ENCODE assay signal across 26 mouse cellular contexts in genomic region chr7:100578794-100579193, GRCm38 (mm10). TPM values are rescaled to one million over a fixed set of nuclear protein-coding genes. Genes with fewer than 3 reads are reported as not detected.
DNase-seq lines count a peak whose midpoint lies in the region; ATAC-seq and TF ChIP-seq lines count a peak whose summit lies in the region.
"Had no signal": no experiment of that assay in that cellular context is flagged by ENCODE, and none has a peak within 500 bp of the region (broad histone marks: within the 10 kb centered on the region; RNA-seq: fewer than 3 reads in every experiment).

No protein-coding gene starts in this region.

- TF ChIP-seq CTCF in liver, postnatal 0 days (IDR thresholded peaks at IDR 0.05; ENCODE audit: low read depth), result no peak

- H3K9me3 ChIP-seq in liver, embryonic 15.5 days (replicated peaks), result no peaks in the 10 kb centered on the region
- no peaks in the 10 kb centered on the region for H3K9me3 ChIP-seq in liver, postnatal 0 days (ENCODE audit: low read length)
- H3K9me3 ChIP-seq: embryonic facial prominence, embryonic 13.5 days; forebrain, embryonic 13.5 days; heart, embryonic 12.5 days; hindbrain, embryonic 13.5 days had no signal

- 0 out of 2 replicates have a peak, but pooled peaks cover 4% of the 10 kb centered on the region for H3K36me3 ChIP-seq in liver, embryonic 15.5 days (replicated peaks)
- no peaks in the 10 kb centered on the region; the same call in 1 of the 2 replicates for H3K36me3 ChIP-seq in liver, postnatal 0 days (replicated peaks; ENCODE audit: insufficient read depth, low read length)

- H3K4me1 ChIP-seq in liver, embryonic 15.5 days (replicated peaks), result peaks cover 39% of the 10 kb centered on the region
- H3K4me1 ChIP-seq in liver, postnatal 0 days (ENCODE audit: insufficient read depth), result peaks cover 11% of the 10 kb centered on the region; the same call in 1 of the 2 replicates

- ATAC-seq in frontal cortex, adult (ENCODE audit: low TSS enrichment), result peak; percentile 64
- ATAC-seq in liver, embryonic 15.5 days (ENCODE audit: insufficient read depth), result no peak
- no peak for ATAC-seq in liver, postnatal 0 days
- ATAC-seq: CD4-positive, CD25-positive, alpha-beta regulatory T cell, adult 4 months; forebrain, embryonic 13.5 days; intestine, embryonic 16.5 days had no signal

- H3K4me3 ChIP-seq in liver, embryonic 15.5 days (replicated peaks), result no peak overlapping the region
- no peak overlapping the region for H3K4me3 ChIP-seq in liver, postnatal 0 days (ENCODE audit: low read depth, low read length)
- H3K4me3 ChIP-seq: embryonic facial prominence, embryonic 13.5 days; erythroblast, embryonic 14.5 days; forebrain, embryonic 13.5 days; heart, embryonic 12.5 days; hindbrain, embryonic 13.5 days had no signal

- no peak overlapping the region for H3K4me2 ChIP-seq in liver, embryonic 15.5 days
- H3K4me2 ChIP-seq in liver, postnatal 0 days (ENCODE audit: low read depth, low read length), result no peak overlapping the region
- H3K4me2 ChIP-seq: embryonic facial prominence, embryonic 13.5 days; forebrain, embryonic 13.5 days; heart, embryonic 12.5 days; hindbrain, embryonic 13.5 days; midbrain, embryonic 11.5 days had no signal

- H3K27me3 ChIP-seq in liver, embryonic 15.5 days, result no peaks in the 10 kb centered on the region
- H3K27me3 ChIP-seq in liver, postnatal 0 days (ENCODE audit: insufficient read depth, low read length), result no peaks in the 10 kb centered on the region
- H3K27me3 ChIP-seq: embryonic facial prominence, embryonic 13.5 days; forebrain, embryonic 13.5 days; heart, embryonic 12.5 days; hindbrain, embryonic 13.5 days had no signal

- 0 out of 2 replicates have a peak overlapping the region, but pooled peaks have one; percentile 41 for H3K27ac ChIP-seq in liver, embryonic 15.5 days (replicated peaks)
- no peak overlapping the region for H3K27ac ChIP-seq in liver, postnatal 0 days (ENCODE audit: low read depth)
- H3K27ac ChIP-seq: embryonic facial prominence, embryonic 13.5 days; forebrain, embryonic 13.5 days; hindbrain, embryonic 13.5 days had no signal

- no peak for DNase-seq in frontal cortex, postnatal 14 days (ENCODE audit: low spot score in 2 of 2)
- DNase-seq in layer of hippocampus, adult 8-10 months (ENCODE audit: low spot score in 2 of 2), result peak; percentile 29 to 36
- no peak for DNase-seq in layer of hippocampus, adult 9-10 months (ENCODE audit: low spot score)
- DNase-seq in liver, postnatal 0 days, result no peak
- DNase-seq in brain, adult 2 months (ENCODE audit: low read depth, low spot score), result peak; percentile 86
- no peak for DNase-seq in yolk sac, embryonic 10.5 days (ENCODE audit: low spot score)
- DNase-seq: cerebellum, adult 11-12 months; cerebellum, postnatal 14 days; embryo, embryonic 11 days; gastrocnemius, postnatal 10 days; heart, postnatal 14 days; kidney, postnatal 25 days; lung, adult 2 months; lung, postnatal 14 days; thymus, adult 2 months; thymus, postnatal 4 days had no signal

- no peak overlapping the region; the same call in 1 of the 2 replicates for H3K9ac ChIP-seq in liver, embryonic 15.5 days
- H3K9ac ChIP-seq in liver, postnatal 0 days (replicated peaks), result no peak overlapping the region
- H3K9ac ChIP-seq: embryonic facial prominence, embryonic 13.5 days; forebrain, embryonic 13.5 days; heart, embryonic 12.5 days; hindbrain, embryonic 13.5 days had no signal

- 74% methylated on average over 2 of the region's 2 CpGs for WGBS in liver, embryonic 15.5 days (ENCODE audit: insufficient replicate concordance)
- 70% methylated on average over 2 of the region's 2 CpGs for WGBS in liver, postnatal 0 days (ENCODE audit: insufficient replicate concordance)

- no peak for TF ChIP-seq EP300 in liver, postnatal 0 days (IDR thresholded peaks at IDR 0.05; ENCODE audit: low read depth)

RNA-seq across cellular contexts. Expression of gene Rab6a, which starts 28.4 kb away (rescaled TPM):
- total RNA-seq in layer of hippocampus, adult 8-10 months (2022), result 100 to 1,000 TPM; 340 to 373 (median 364) TPM
- polyA plus RNA-seq in liver, embryonic 15.5 days (2015; fragmentation: Nextera tagmentation; extraction: Ambion mirVana), result 39.1 TPM in 2 replicates
- 44.8 and 51.0 TPM in 2 replicates for polyA plus RNA-seq in liver, postnatal 0 days (2015; fragmentation: Nextera tagmentation; extraction: Ambion mirVana)

RNA-seq across cellular contexts. Expression of gene Mrpl48, which starts 29.3 kb away (rescaled TPM):
- 10 to 100 TPM; 65.1 to 69.0 (median 66.7) TPM for total RNA-seq in layer of hippocampus, adult 8-10 months (2022)
- 34.0 and 41.3 TPM in 2 replicates for polyA plus RNA-seq in liver, embryonic 15.5 days (2015; fragmentation: Nextera tagmentation; extraction: Ambion mirVana)
- 52.5 and 54.5 TPM in 2 replicates for polyA plus RNA-seq in liver, postnatal 0 days (2015; fragmentation: Nextera tagmentation; extraction: Ambion mirVana)

RNA-seq across cellular contexts. Expression of gene Coa4, which starts 41.9 kb away (rescaled TPM):
- total RNA-seq in layer of hippocampus, adult 8-10 months (2022), result 1 to 10 TPM; 7.9 to 9.9 (median 9.2) TPM
- 11.5 and 12.3 TPM in 2 replicates for polyA plus RNA-seq in liver, embryonic 15.5 days (2015; fragmentation: Nextera tagmentation; extraction: Ambion mirVana)
- polyA plus RNA-seq in liver, postnatal 0 days (2015; fragmentation: Nextera tagmentation; extraction: Ambion mirVana), result 11.9 and 12.4 TPM in 2 replicates

Comparison
In these comparisons a context has a peak if more than half of its experiments do, and no peak if none do; other contexts are left out.
1. DNase-seq: peak in layer of hippocampus, adult 8-10 months (2 of 2) and brain, adult 2 months (single experiment); none in frontal cortex, postnatal 14 days (0 of 2), layer of hippocampus, adult 9-10 months (single experiment), liver, postnatal 0 days (single experiment) and yolk sac, embryonic 10.5 days (single experiment).